Mouse (Mus musculus): ENCODE results near the gene Mansc4. TPM values are rescaled to one million over a fixed set of nuclear protein-coding genes. Genes with fewer than 3 reads are reported as not detected.

Gene Mansc4
- total and polyA plus RNA-seq, 3 experiments: 0.21 TPM; not detected in 2

- Histone ChIP-seq H3K9me3 (replicated peaks; ENCODE audit: insufficient read depth, low read length) (no peaks in the 10 kb centered on the region), H3K4me1 (ENCODE audit: control insufficient read depth in 1 of 2, insufficient read depth in 2 of 2, low read length in 2 of 2) (peaks cover 7 to 22% of the 10 kb centered on the region in 2 experiments; a peak in 3 of 4 replicates), H3K4me3 (ENCODE audit: control insufficient read depth in 1 of 2, insufficient read depth in 1 of 2, low read depth in 2 of 2, low read length in 2 of 2) (peak within 1 kb of the TSS; percentile 69 to 77), H3K27ac (ENCODE audit: control insufficient read depth, low read depth, low read length) (peak within 1 kb of the TSS; percentile 69), H3K79me2 (ENCODE audit: control insufficient read depth, insufficient read depth, low read length, poor library complexity) (peaks cover 42% of the 10 kb centered on the region), H3K27me3 (ENCODE audit: control insufficient read depth in 1 of 2, insufficient read depth in 2 of 2, low read length in 2 of 2) (no peaks in the 10 kb centered on the region), H3K36me3 (ENCODE audit: control insufficient read depth in 1 of 2, insufficient read depth in 2 of 2, low read length in 2 of 2) (peaks cover 10 to 22% of the 10 kb centered on the region in 2 experiments), H3K9ac (ENCODE audit: control insufficient read depth, low read depth, low read length, poor library complexity, severe bottlenecking) (peak within 1 kb of the TSS; percentile 90)
- DNase-seq (ENCODE audit: low read depth, low spot score): peak; percentile 84
- TF ChIP-seq RAD21 (IDR thresholded peaks at IDR 0.05; ENCODE audit: low read depth, low read length) (no peak), MAFK (IDR thresholded peaks at IDR 0.05; ENCODE audit: borderline replicate concordance, low read depth, low read length) (no peak), ETS1 (IDR thresholded peaks at IDR 0.05; ENCODE audit: low read depth, low read length) (no peak), POLR2AphosphoS5 (IDR thresholded peaks at IDR 0.05; ENCODE audit: borderline replicate concordance, low read depth, low read length) (no peak), ZNF384 (IDR thresholded peaks at IDR 0.05; ENCODE audit: low read depth, low read length) (no peak), ELF1 (IDR thresholded peaks at IDR 0.05; ENCODE audit: low read depth, low read length) (peak; percentile 16; the same call in 1 of the 2 replicates), TAL1 (IDR thresholded peaks at IDR 0.05; ENCODE audit: low read length) (no peak), TBP (IDR thresholded peaks at IDR 0.05; ENCODE audit: low read depth, low read length) (peak; percentile 34; the same call in 1 of the 2 replicates), JUND (IDR thresholded peaks at IDR 0.05; ENCODE audit: low read depth, low read length) (no peak), CHD2 (IDR thresholded peaks at IDR 0.05; ENCODE audit: low read length) (no peak), TCF12 (IDR thresholded peaks at IDR 0.05; ENCODE audit: low read depth, low read length) (peak; percentile 42; the same call in 1 of the 2 replicates), USF2 (IDR thresholded peaks at IDR 0.05; ENCODE audit: borderline replicate concordance in 1 of 2, insufficient read depth in 1 of 2, low read depth in 1 of 2, low read length in 2 of 2) (no peak), KAT2A (conservative IDR thresholded peaks at IDR 0.05; ENCODE audit: low read depth, low read length) (no peak; the same call in 1 of the 2 replicates), USF1 (IDR thresholded peaks at IDR 0.05; ENCODE audit: low read depth, low read length) (0 out of 2 replicates have a peak, but pooled peaks have one; percentile 22), HCFC1 (IDR thresholded peaks at IDR 0.05; ENCODE audit: low read depth, low read length) (peak; percentile 68), GATA1 (IDR thresholded peaks at IDR 0.05; ENCODE audit: low read depth, low read length) (no peak), MAX (IDR thresholded peaks at IDR 0.05; ENCODE audit: low read length) (peak; percentile 77), NRF1 (IDR thresholded peaks at IDR 0.05; ENCODE audit: insufficient read depth, low read depth, low read length, poor library complexity, severe bottlenecking) (peak; percentile 55), ZC3H11A (IDR thresholded peaks at IDR 0.05; ENCODE audit: low read depth, low read length) (no peak), MAZ (IDR thresholded peaks at IDR 0.05; ENCODE audit: low read depth, low read length) (0 out of 2 replicates have a peak, but pooled peaks have one; percentile 61), MEF2A (IDR thresholded peaks at IDR 0.05; ENCODE audit: extremely low read depth, insufficient replicate concordance, low read depth, low read length, poor library complexity, severe bottlenecking) (no peak), ZKSCAN1 (IDR thresholded peaks at IDR 0.05; ENCODE audit: low read depth, low read length) (no peak; the same call in 1 of the 2 replicates), SIN3A (IDR thresholded peaks at IDR 0.05; ENCODE audit: low read length) (peak; percentile 70), MYC (IDR thresholded peaks at IDR 0.05; ENCODE audit: low read depth, low read length) (peak; percentile 44; the same call in 1 of the 2 replicates), ZMIZ1 (IDR thresholded peaks at IDR 0.05; ENCODE audit: low read depth, low read length) (peak; percentile 59), CTCF (IDR thresholded peaks at IDR 0.05 in 2 of 3, conservative IDR thresholded peaks at IDR 0.05 in 1 of 3; ENCODE audit: control insufficient read depth in 1 of 3, insufficient read depth in 1 of 3, low read depth in 2 of 3, low read length in 3 of 3, poor library complexity in 1 of 3, severe bottlenecking in 1 of 3) (no peak), POLR2AphosphoS2 (IDR thresholded peaks at IDR 0.05; ENCODE audit: low read length) (peak; percentile 80; the same call in 1 of the 2 replicates), GABPA (IDR thresholded peaks at IDR 0.05; ENCODE audit: low read depth, low read length) (no peak), POLR2A (IDR thresholded peaks at IDR 0.05; ENCODE audit: control insufficient read depth in 1 of 2, insufficient read depth in 1 of 2, low read depth in 1 of 2, low read length in 2 of 2, poor library complexity in 1 of 2) (peak; percentile 83 to 85; a peak in 3 of 4 replicates), EP300 (IDR thresholded peaks at IDR 0.05; ENCODE audit: low read depth in 1 of 2, low read length in 2 of 2) (peak in 1 of 2 experiments; percentile 18; a peak in 1 of 4 replicates), RCOR1 (IDR thresholded peaks at IDR 0.05; ENCODE audit: low read depth, low read length) (no peak), E2F4 (IDR thresholded peaks at IDR 0.05; ENCODE audit: borderline replicate concordance, low read depth, low read length) (no peak), UBTF (IDR thresholded peaks at IDR 0.05; ENCODE audit: borderline replicate concordance, insufficient read depth, low read depth, low read length) (peak; percentile 99), CHD1 (IDR thresholded peaks at IDR 0.05; ENCODE audit: low read depth, low read length) (no peak)
These were observed 4.6 kb upstream of the Mansc4 start, which contains the start of gene Klhl42 for GRCm38 (mm10) chr6:147091136-147092120. Klhl42 (plus strand) TSS chr6:147091379.
